Mouse (Mus musculus) stomach, embryonic 16.5 days (tissue): ENCODE data around the gene Sumf1. TPM values are rescaled to one million over a fixed set of nuclear protein-coding genes. Genes with fewer than 3 reads are reported as not detected.

Experiments used
- ATAC-seq: fragments of 200-750 bp; cut with Nextera tagmentation; 2 replicates; pipeline ENCODE4 v1.8.0; 2017; ENCODE audit warnings: moderate number of reproducible peaks, moderate TSS enrichment; ENCODE audit not compliant: insufficient read depth, low FRiP score
- H3K27ac ChIP-seq: fragments of 300-500 bp; sonication (generic); 2 replicates; pipeline ENCODE4 v1.5.1; 2014; ENCODE audit warnings: low read length
- H3K27me3 ChIP-seq: fragments of 300-500 bp; sonication (generic); 2 replicates; pipeline ENCODE4 v1.6.1; 2014; ENCODE audit warnings: low read length, control low read depth, mixed read lengths; ENCODE audit not compliant: control insufficient read depth, insufficient read depth
- H3K36me3 ChIP-seq: fragments of 300-500 bp; sonication (generic); 2 replicates; pipeline ENCODE4 v1.6.1; 2014; ENCODE audit warnings: low read length; ENCODE audit not compliant: control insufficient read depth, insufficient read depth
- H3K4me1 ChIP-seq: fragments of 300-500 bp; sonication (generic); 2 replicates; pipeline ENCODE4 v1.6.1; 2014; ENCODE audit warnings: low read length, control low read depth, mixed read lengths; ENCODE audit not compliant: control insufficient read depth, insufficient read depth
- H3K4me2 ChIP-seq: fragments of 300-500 bp; sonication (generic); 2 replicates; pipeline ENCODE4 v1.6.1; 2014; ENCODE audit warnings: low read depth, low read length, mixed read lengths
- H3K4me3 ChIP-seq: fragments of 300-500 bp; sonication (generic); replicated peaks from 2 replicates; pipeline ENCODE4 v1.5.1; 2014; ENCODE audit warnings: mild to moderate bottlenecking, low read length
- H3K9ac ChIP-seq: fragments of 300-500 bp; sonication (generic); 2 replicates; pipeline ENCODE4 v1.6.1; 2014; ENCODE audit warnings: low read length
- H3K9me3 ChIP-seq: fragments of 300-500 bp; sonication (generic); replicated peaks from 2 replicates; pipeline ENCODE4 v1.6.1; 2016; ENCODE audit warnings: low read length, control low read depth; ENCODE audit not compliant: control insufficient read depth
- WGBS: fragments of 180-500 bp; shearing (Covaris S2); extraction: QIAGEN DNeasy Blood & Tissue Kit; methylation state at CpG from one replicate; pipeline ENCODE4 v1.1.7; 2014; 5-methylcytosine and 5-hydroxymethylcytosine counted together
- polyA plus RNA-seq: library from polyadenylated mRNA; unstranded; fragments of >200 nt; fragmentation: Nextera tagmentation; extraction: Ambion mirVana; gene quantifications from 2 replicates; pipeline ENCODE4 v1.2.1, GENCODE M21; 2015

Gene Sumf1
- polyA plus RNA-seq, 1 experiment from 2014 or later = 22.6 TPM

GRCm38 (mm10) chr6:108225027-108225426 lies 39.6 kb upstream of the Sumf1 start:
- H3K9me3 ChIP-seq = no peaks in the 10 kb centered on the region
- H3K4me2 ChIP-seq = no peak overlapping the region
- no peak overlapping the region for H3K9ac ChIP-seq
- H3K36me3 ChIP-seq = no peaks in the 10 kb centered on the region
- H3K27ac ChIP-seq = no peak overlapping the region
- 79% methylated on average over 2 of the region's 2 CpGs for WGBS
- peaks cover 2% of the 10 kb centered on the region; the same call in 1 of the 2 replicates for H3K4me1 ChIP-seq
- peak; percentile 50; the same call in 1 of the 2 replicates for ATAC-seq
- H3K27me3 ChIP-seq = no peaks in the 10 kb centered on the region
- H3K4me3 ChIP-seq = no peak overlapping the region

GRCm38 (mm10) chr6:108224361-108224760 lies 39.0 kb upstream of the Sumf1 start:
- H3K27ac ChIP-seq = no peak overlapping the region
- no peaks in the 10 kb centered on the region for H3K27me3 ChIP-seq
- H3K9ac ChIP-seq = no peak overlapping the region
- peaks cover 2% of the 10 kb centered on the region; the same call in 1 of the 2 replicates for H3K4me1 ChIP-seq
- WGBS = 91% methylated on average over 4 of the region's 4 CpGs
- H3K9me3 ChIP-seq = no peaks in the 10 kb centered on the region
- no peak overlapping the region for H3K4me2 ChIP-seq
- H3K4me3 ChIP-seq = no peak overlapping the region
- ATAC-seq = no peak
- H3K36me3 ChIP-seq = no peaks in the 10 kb centered on the region

- no peaks in the 10 kb centered on the region for H3K27me3 ChIP-seq
- no peak for ATAC-seq
- H3K4me2 ChIP-seq = no peak overlapping the region
- H3K36me3 ChIP-seq = no peaks in the 10 kb centered on the region
- H3K27ac ChIP-seq = no peak overlapping the region
- no peak overlapping the region for H3K4me3 ChIP-seq
- 91% methylated on average over 5 of the region's 5 CpGs for WGBS
- no peaks in the 10 kb centered on the region for H3K9me3 ChIP-seq
- H3K9ac ChIP-seq = no peak overlapping the region
- H3K4me1 ChIP-seq = peaks cover 2% of the 10 kb centered on the region; the same call in 1 of the 2 replicates
Observed at GRCm38 (mm10) chr6:108222875-108223274, 37.5 kb upstream of the Sumf1 start.

DNA sequence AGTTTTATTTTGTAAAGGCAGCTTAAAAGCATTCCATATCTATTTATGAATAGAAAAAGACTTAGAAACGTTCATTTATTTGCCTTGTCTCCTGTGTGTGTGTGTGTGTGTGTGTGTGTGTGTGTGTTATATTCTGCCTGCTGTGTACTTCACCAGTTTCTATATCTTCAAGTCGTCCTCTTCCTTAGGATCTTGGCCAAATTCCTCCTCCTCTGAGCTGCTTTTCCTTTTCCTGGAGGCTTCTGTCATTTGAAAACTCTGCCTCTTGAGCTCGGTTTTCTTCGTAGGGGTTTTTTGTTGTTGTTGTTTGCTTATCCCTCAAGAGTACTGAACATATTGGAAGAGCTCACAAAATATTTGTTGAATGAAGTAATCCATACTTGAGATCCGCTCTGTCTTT lies 37.1 kb upstream of the Sumf1 start:
- Histone ChIP-seq H3K9me3 (no peaks in the 10 kb centered on the region), H3K9ac (no peak overlapping the region), H3K4me3 (no peak overlapping the region), H3K4me1 (peaks cover 2% of the 10 kb centered on the region; the same call in 1 of the 2 replicates), H3K36me3 (no peaks in the 10 kb centered on the region), H3K4me2 (no peak overlapping the region), H3K27me3 (no peaks in the 10 kb centered on the region), H3K27ac (no peak overlapping the region)
- WGBS = 50% methylated on average over 5 of the region's 5 CpGs
- no peak for ATAC-seq

GRCm38 (mm10) chr6:108217987-108218386 lies 32.6 kb upstream of the Sumf1 start:
- peaks cover 8% of the 10 kb centered on the region for H3K4me1 ChIP-seq
- 85% methylated on average over 3 of the region's 3 CpGs for WGBS
- no peak overlapping the region for H3K27ac ChIP-seq
- no peak overlapping the region for H3K4me3 ChIP-seq
- no peaks in the 10 kb centered on the region for H3K9me3 ChIP-seq
- no peak overlapping the region for H3K9ac ChIP-seq
- no peaks in the 10 kb centered on the region for H3K36me3 ChIP-seq
- H3K27me3 ChIP-seq = no peaks in the 10 kb centered on the region
- H3K4me2 ChIP-seq = no peak overlapping the region
- ATAC-seq = no peak

DNA sequence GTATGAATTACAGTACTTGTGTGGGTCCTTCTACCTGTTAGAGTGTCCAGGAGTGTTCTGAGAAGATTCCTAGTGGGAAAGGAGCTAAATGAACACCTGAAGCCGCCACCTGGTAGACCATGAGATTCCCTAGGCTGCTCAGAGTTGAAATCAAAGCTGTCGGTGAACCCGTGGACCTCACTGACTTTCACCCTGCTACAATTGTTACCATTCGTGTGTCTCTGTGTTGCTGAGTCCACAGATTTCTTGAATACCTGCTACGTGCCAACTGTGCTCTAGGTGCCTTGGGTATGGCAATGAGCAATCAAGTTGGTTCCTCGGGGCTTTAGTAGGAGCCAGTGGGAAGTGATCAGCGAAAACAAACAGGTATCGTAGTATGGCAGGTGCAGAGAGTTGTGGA lies 31.4 kb upstream of the Sumf1 start:
- Histone ChIP-seq H3K36me3 (no peaks in the 10 kb centered on the region), H3K27me3 (no peaks in the 10 kb centered on the region), H3K9me3 (no peaks in the 10 kb centered on the region), H3K4me2 (no peak overlapping the region), H3K27ac (no peak overlapping the region), H3K9ac (no peak overlapping the region), H3K4me1 (peaks cover 9% of the 10 kb centered on the region), H3K4me3 (no peak overlapping the region)
- WGBS = 90% methylated on average over 8 of the region's 8 CpGs
- no peak for ATAC-seq

GRCm38 (mm10) chr6:108216091-108216490 lies 30.7 kb upstream of the Sumf1 start:
- WGBS = 80% methylated on average over 5 of the region's 5 CpGs
- Histone ChIP-seq H3K9me3 (no peaks in the 10 kb centered on the region), H3K27ac (no peak overlapping the region), H3K36me3 (no peaks in the 10 kb centered on the region), H3K4me3 (no peak overlapping the region), H3K9ac (no peak overlapping the region), H3K4me1 (peaks cover 15% of the 10 kb centered on the region), H3K4me2 (no peak overlapping the region), H3K27me3 (no peaks in the 10 kb centered on the region)
- ATAC-seq = no peak

- no peak overlapping the region for H3K27ac ChIP-seq
- no peaks in the 10 kb centered on the region for H3K36me3 ChIP-seq
- WGBS = 16% methylated on average over 10 of the region's 10 CpGs
- no peak for ATAC-seq
- peak overlapping the region; percentile 80 for H3K9ac ChIP-seq
- peak overlapping the region; percentile 87 for H3K4me2 ChIP-seq
- peak overlapping the region; percentile 85 for H3K4me3 ChIP-seq
- no peaks in the 10 kb centered on the region for H3K9me3 ChIP-seq
- no peaks in the 10 kb centered on the region for H3K27me3 ChIP-seq
- H3K4me1 ChIP-seq = peaks cover 15% of the 10 kb centered on the region
Observed at GRCm38 (mm10) chr6:108214294-108214925, 29.0 kb upstream of the Sumf1 start.

DNA sequence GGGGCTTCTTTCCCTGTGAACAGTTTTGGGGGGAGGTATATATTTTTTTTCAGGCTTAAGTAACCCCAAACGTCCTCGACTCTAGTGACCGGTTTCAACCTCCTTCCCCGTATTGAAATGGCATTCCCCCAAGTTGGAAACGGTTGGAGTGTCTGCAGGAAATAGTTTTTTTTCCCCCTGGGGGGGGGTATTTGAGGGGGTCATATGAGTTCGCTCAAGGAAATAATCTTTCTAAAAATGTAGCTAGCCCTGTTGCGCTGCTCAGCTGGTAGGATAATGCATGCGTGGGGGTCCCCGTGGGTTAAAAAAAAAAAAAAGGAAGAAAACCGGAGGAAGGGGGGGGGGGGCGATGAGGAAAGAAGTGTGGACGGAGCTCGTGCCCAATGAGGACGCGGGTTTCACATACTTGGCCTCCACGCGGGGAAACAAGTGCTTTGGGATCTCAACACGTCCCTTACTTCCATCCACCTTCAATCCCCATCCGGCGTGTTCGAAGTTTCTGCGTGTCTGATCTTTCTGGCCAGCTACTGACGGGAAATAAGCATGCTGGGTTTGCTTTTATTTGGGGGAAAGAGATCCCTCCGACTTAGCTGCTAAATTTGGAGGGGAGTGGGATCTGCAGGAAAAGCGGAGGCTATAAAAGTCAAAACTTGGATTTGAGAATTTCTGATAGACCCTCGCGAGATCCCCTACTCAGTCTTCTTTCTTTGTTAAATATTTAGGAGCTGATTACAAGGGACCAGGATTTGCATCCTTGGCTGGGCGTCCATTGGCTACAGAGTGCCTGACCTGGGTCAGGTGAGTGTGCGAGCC lies 28.3 kb upstream of the Sumf1 start:
- WGBS = 2% methylated on average over 29 of the region's 29 CpGs
- H3K4me1 ChIP-seq = peaks cover 15% of the 10 kb centered on the region
- no peaks in the 10 kb centered on the region for H3K36me3 ChIP-seq
- no peaks in the 10 kb centered on the region for H3K9me3 ChIP-seq
- no peak for ATAC-seq
- peak overlapping the region; percentile 87 for H3K4me2 ChIP-seq
- H3K27me3 ChIP-seq = no peaks in the 10 kb centered on the region
- H3K4me3 ChIP-seq = peak overlapping the region; percentile 85
- H3K27ac ChIP-seq = 0 out of 2 replicates have a peak overlapping the region, but pooled peaks have one; percentile 53
- H3K9ac ChIP-seq = peak overlapping the region; percentile 80
